ENCODE assay signal across 8 mouse cellular contexts in the genomic region with DNA sequence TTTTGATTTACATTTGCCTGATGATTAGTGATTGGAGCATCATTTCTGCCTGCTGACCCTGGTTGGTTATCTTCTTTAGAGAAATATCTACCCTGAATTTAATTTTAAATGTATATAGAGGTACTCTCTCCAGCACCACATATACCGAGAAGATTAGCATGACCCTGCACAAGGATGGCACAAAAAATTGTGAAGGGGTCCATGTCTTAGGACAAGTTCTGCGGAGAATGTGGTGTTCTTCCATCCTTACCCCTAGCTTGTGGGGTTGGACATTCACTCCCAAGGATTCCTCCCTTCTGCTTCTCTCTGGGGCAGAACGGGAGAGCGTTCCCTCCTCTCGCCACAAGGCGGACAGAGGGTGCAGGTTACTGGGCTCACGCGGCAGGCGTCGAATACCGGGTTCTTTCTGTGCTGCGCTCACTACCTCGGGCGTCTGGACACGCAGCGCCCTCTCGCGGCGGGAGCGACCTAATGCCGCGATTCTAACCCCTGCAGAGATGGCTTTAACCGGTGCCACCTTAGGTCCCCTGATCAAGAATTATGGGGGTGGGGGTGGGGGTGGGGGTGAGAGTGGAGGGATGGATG.
DNase-seq lines count a peak whose midpoint lies in the region; ATAC-seq and TF ChIP-seq lines count a peak whose summit lies in the region.

No protein-coding gene starts in this region.

- ATAC-seq in heart, embryonic 12.5 days (ENCODE audit: insufficient number of reproducible peaks, low FRiP score), result peak; percentile 67; the same call in 1 of the 2 replicates
- peak; percentile 90 for ATAC-seq in kidney, postnatal 0 days (replicated peaks; ENCODE audit: low FRiP score, low read depth)
- ATAC-seq in liver, embryonic 12.5 days, result peak; percentile 74; the same call in 1 of the 2 replicates

- H3K9ac ChIP-seq in heart, embryonic 12.5 days, result no peak overlapping the region
- H3K9ac ChIP-seq in kidney, postnatal 0 days (ENCODE audit: low read depth, low read length), result no peak overlapping the region
- H3K9ac ChIP-seq in liver, embryonic 12.5 days, result no peak overlapping the region

- no peak for TF ChIP-seq POLR2A in bone marrow macrophage, adult 2 months (IDR thresholded peaks at IDR 0.05; ENCODE audit: borderline replicate concordance, low read depth, low read length)
- no peak for TF ChIP-seq POLR2A in embryonic fibroblast, embryonic 13.5 days (IDR thresholded peaks at IDR 0.05; ENCODE audit: low read depth, low read length)

- 6% methylated on average over 23 of the region's 23 CpGs for WGBS in heart, embryonic 12.5 days
- WGBS in kidney, postnatal 0 days, result 7% methylated on average over 23 of the region's 23 CpGs
- 6% methylated on average over 23 of the region's 23 CpGs for WGBS in liver, embryonic 12.5 days (ENCODE audit: insufficient replicate concordance)

- H3K4me2 ChIP-seq in heart, embryonic 12.5 days, result no peak overlapping the region
- H3K4me2 ChIP-seq in kidney, postnatal 0 days (ENCODE audit: low read length), result no peak overlapping the region
- no peak overlapping the region for H3K4me2 ChIP-seq in liver, embryonic 12.5 days

- peak; percentile 87 for DNase-seq in A20 (ENCODE audit: low read depth, low spot score)
- peak; percentile 95 for DNase-seq in kidney, postnatal 0 days (ENCODE audit: low spot score)
- peak; percentile 57 to 80 for DNase-seq in natural killer cell, adult 2 months (ENCODE audit: low spot score in 2 of 2)
- DNase-seq in splenic B cell, adult 2 months (ENCODE audit: low read depth, low spot score), result peak; percentile 85

- H3K4me3 ChIP-seq in bone marrow macrophage, adult 2 months (ENCODE audit: insufficient read depth, low read length), result no peak overlapping the region
- H3K4me3 ChIP-seq in embryonic fibroblast, embryonic 13.5 days (ENCODE audit: insufficient read depth, low read length), result no peak overlapping the region
- H3K4me3 ChIP-seq in heart, embryonic 12.5 days, result no peak overlapping the region
- no peak overlapping the region for H3K4me3 ChIP-seq in kidney, postnatal 0 days (replicated peaks; ENCODE audit: low read depth, low read length)
- no peak overlapping the region for H3K4me3 ChIP-seq in liver, embryonic 12.5 days

- TF ChIP-seq CTCF in bone marrow macrophage, adult 2 months (IDR thresholded peaks at IDR 0.05; ENCODE audit: low read depth, low read length), result peak; percentile 62
- TF ChIP-seq CTCF in embryonic fibroblast, embryonic 13.5 days (IDR thresholded peaks at IDR 0.05; ENCODE audit: borderline replicate concordance, insufficient read depth, low read length), result peak; percentile 79
- TF ChIP-seq CTCF in kidney, postnatal 0 days (IDR thresholded peaks at IDR 0.05; ENCODE audit: low read depth), result peak; percentile 89

- H3K4me1 ChIP-seq in bone marrow macrophage, adult 2 months (ENCODE audit: control insufficient read depth, insufficient read depth, low read length), result no peaks in the 10 kb centered on the region
- no peaks in the 10 kb centered on the region; the same call in 1 of the 2 replicates for H3K4me1 ChIP-seq in embryonic fibroblast, embryonic 13.5 days (ENCODE audit: control insufficient read depth, insufficient read depth, low read length)
- H3K4me1 ChIP-seq in heart, embryonic 12.5 days (replicated peaks), result no peaks in the 10 kb centered on the region
- no peaks in the 10 kb centered on the region for H3K4me1 ChIP-seq in kidney, postnatal 0 days (replicated peaks; ENCODE audit: insufficient read depth, low read length)
- no peaks in the 10 kb centered on the region for H3K4me1 ChIP-seq in liver, embryonic 12.5 days

- no peak overlapping the region for H3K27ac ChIP-seq in bone marrow macrophage, adult 2 months (ENCODE audit: insufficient read depth, low read depth, low read length)
- no peak overlapping the region for H3K27ac ChIP-seq in embryonic fibroblast, embryonic 13.5 days (ENCODE audit: insufficient read depth, low read length)
- H3K27ac ChIP-seq in heart, embryonic 12.5 days (ENCODE audit: poor library complexity, severe bottlenecking), result no peak overlapping the region
- H3K27ac ChIP-seq in kidney, postnatal 0 days, result no peak overlapping the region
- H3K27ac ChIP-seq in liver, embryonic 12.5 days, result no peak overlapping the region

- H3K27me3 ChIP-seq in heart, embryonic 12.5 days (replicated peaks), result no peaks in the 10 kb centered on the region
- H3K27me3 ChIP-seq in kidney, postnatal 0 days (ENCODE audit: insufficient read depth, low read length), result no peaks in the 10 kb centered on the region
- H3K27me3 ChIP-seq in liver, embryonic 12.5 days (replicated peaks), result no peaks in the 10 kb centered on the region
- H3K27me3 ChIP-seq in splenic B cell, adult 2 months (ENCODE audit: control insufficient read depth, insufficient read depth, low read length, poor library complexity, severe bottlenecking), result no peaks in the 10 kb centered on the region

- H3K36me3 ChIP-seq in heart, embryonic 12.5 days, result no peaks in the 10 kb centered on the region
- no peaks in the 10 kb centered on the region for H3K36me3 ChIP-seq in kidney, postnatal 0 days (ENCODE audit: insufficient read depth, low read length)
- no peaks in the 10 kb centered on the region for H3K36me3 ChIP-seq in liver, embryonic 12.5 days
- no peaks in the 10 kb centered on the region for H3K36me3 ChIP-seq in splenic B cell, adult 2 months (ENCODE audit: control insufficient read depth, insufficient read depth, low read length, poor library complexity, severe bottlenecking)

- H3K9me3 ChIP-seq in heart, embryonic 12.5 days (replicated peaks), result no peaks in the 10 kb centered on the region
- H3K9me3 ChIP-seq in kidney, postnatal 0 days (replicated peaks; ENCODE audit: low read length), result no peaks in the 10 kb centered on the region
- no peaks in the 10 kb centered on the region for H3K9me3 ChIP-seq in liver, embryonic 12.5 days (replicated peaks)
